Comparison of ENCODE assay signal across 10 mouse cellular contexts in genomic region chr15:101046039-101046526, GRCm38 (mm10). TPM values are rescaled to one million over a fixed set of nuclear protein-coding genes. Genes with fewer than 3 reads are reported as not detected.
DNase-seq lines count a peak whose midpoint lies in the region; ATAC-seq lines count a peak whose summit lies in the region.
"Had no signal": no experiment of that assay in that cellular context is flagged by ENCODE, and none has a peak within 500 bp of the region (broad histone marks: within the 10 kb centered on the region; RNA-seq: fewer than 3 reads in every experiment).

No protein-coding gene starts in this region.

- 2% methylated on average over 43 of the region's 43 CpGs for WGBS in kidney, embryonic 15.5 days
- WGBS in embryonic facial prominence, embryonic 15.5 days = 3% methylated on average over 38 of the region's 43 CpGs
- 2% methylated on average over 43 of the region's 43 CpGs for WGBS in intestine, embryonic 15.5 days
- 1% methylated on average over 43 of the region's 43 CpGs for WGBS in neural tube, embryonic 12.5 days

- peaks cover 22% of the 10 kb centered on the region for H3K4me1 ChIP-seq in kidney, embryonic 15.5 days
- peaks cover 17% of the 10 kb centered on the region for H3K4me1 ChIP-seq in embryonic facial prominence, embryonic 15.5 days
- peaks cover 21% of the 10 kb centered on the region for H3K4me1 ChIP-seq in intestine, embryonic 15.5 days (replicated peaks)
- H3K4me1 ChIP-seq in neural tube, embryonic 12.5 days = peaks cover 19% of the 10 kb centered on the region

- no peaks in the 10 kb centered on the region for H3K9me3 ChIP-seq in kidney, embryonic 15.5 days (replicated peaks)
- no peaks in the 10 kb centered on the region for H3K9me3 ChIP-seq in embryonic facial prominence, embryonic 15.5 days (replicated peaks)
- H3K9me3 ChIP-seq in intestine, embryonic 15.5 days = no peaks in the 10 kb centered on the region
- H3K9me3 ChIP-seq in neural tube, embryonic 12.5 days = no peaks in the 10 kb centered on the region

- no peak overlapping the region for H3K27ac ChIP-seq in kidney, embryonic 15.5 days
- H3K27ac ChIP-seq in embryonic facial prominence, embryonic 15.5 days (replicated peaks) = no peak overlapping the region
- no peak overlapping the region for H3K27ac ChIP-seq in intestine, embryonic 15.5 days
- no peak overlapping the region for H3K27ac ChIP-seq in neural tube, embryonic 12.5 days

- H3K4me2 ChIP-seq in kidney, embryonic 15.5 days = peak overlapping the region; percentile 98
- H3K4me2 ChIP-seq in embryonic facial prominence, embryonic 15.5 days (replicated peaks) = peak overlapping the region; percentile 100
- peak overlapping the region; percentile 100 for H3K4me2 ChIP-seq in intestine, embryonic 15.5 days (replicated peaks)
- peak overlapping the region; percentile 99 for H3K4me2 ChIP-seq in neural tube, embryonic 12.5 days (replicated peaks)

- peaks cover 86% of the 10 kb centered on the region for H3K27me3 ChIP-seq in kidney, embryonic 15.5 days
- peaks cover 69% of the 10 kb centered on the region for H3K27me3 ChIP-seq in embryonic facial prominence, embryonic 15.5 days
- peaks cover 64% of the 10 kb centered on the region for H3K27me3 ChIP-seq in intestine, embryonic 15.5 days (replicated peaks)
- peaks cover 60% of the 10 kb centered on the region for H3K27me3 ChIP-seq in neural tube, embryonic 12.5 days (replicated peaks)

- peaks cover 9% of the 10 kb centered on the region; the same call in 1 of the 2 replicates for H3K36me3 ChIP-seq in kidney, embryonic 15.5 days
- H3K36me3 ChIP-seq in embryonic facial prominence, embryonic 15.5 days = 0 out of 2 replicates have a peak, but pooled peaks cover 4% of the 10 kb centered on the region
- no peaks in the 10 kb centered on the region for H3K36me3 ChIP-seq in intestine, embryonic 15.5 days
- peaks cover 10% of the 10 kb centered on the region; the same call in 1 of the 2 replicates for H3K36me3 ChIP-seq in neural tube, embryonic 12.5 days
- H3K36me3 ChIP-seq: G1E had no signal

- peak; percentile 53 for ATAC-seq in kidney, embryonic 15.5 days (replicated peaks; ENCODE audit: low FRiP score)
- ATAC-seq in embryonic facial prominence, embryonic 15.5 days (ENCODE audit: insufficient number of reproducible peaks, low FRiP score, low TSS enrichment, low read depth) = peak; percentile 7; the same call in 1 of the 2 replicates
- ATAC-seq in intestine, embryonic 15.5 days = peak; percentile 44
- no peak for ATAC-seq in neural tube, embryonic 12.5 days (ENCODE audit: low FRiP score, low read depth)
- ATAC-seq in erythroid progenitor cell, adult 5-6 weeks (replicated peaks; ENCODE audit: low FRiP score, poor library complexity, severe bottlenecking) = no peak

- peak overlapping the region; percentile 46 for H3K9ac ChIP-seq in kidney, embryonic 15.5 days
- H3K9ac ChIP-seq in embryonic facial prominence, embryonic 15.5 days = peak overlapping the region; percentile 24
- H3K9ac ChIP-seq in intestine, embryonic 15.5 days = peak overlapping the region; percentile 52
- H3K9ac ChIP-seq in neural tube, embryonic 12.5 days = peak overlapping the region; percentile 65

- peak overlapping the region; percentile 53 for H3K4me3 ChIP-seq in kidney, embryonic 15.5 days (replicated peaks)
- H3K4me3 ChIP-seq in embryonic facial prominence, embryonic 15.5 days (replicated peaks) = peak overlapping the region; percentile 52
- H3K4me3 ChIP-seq in intestine, embryonic 15.5 days (replicated peaks) = peak overlapping the region; percentile 55
- peak overlapping the region; percentile 38 for H3K4me3 ChIP-seq in neural tube, embryonic 12.5 days

- no peak for DNase-seq in kidney, postnatal 25 days
- no peak for DNase-seq in spleen, postnatal 36 days (ENCODE audit: low spot score in 2 of 2)
- DNase-seq in natural killer cell, adult 2 months (ENCODE audit: low spot score in 2 of 2) = no peak
- DNase-seq: cerebellum, adult 9-10 months had no signal

RNA-seq across cellular contexts. Expression of gene Gm47841, which starts 1.1 kb away (rescaled TPM):
- polyA plus RNA-seq in kidney, embryonic 15.5 days (2015; fragmentation: Nextera tagmentation; extraction: Ambion mirVana) = not detected in 2 replicates
- polyA plus RNA-seq in embryonic facial prominence, embryonic 15.5 days (2015; fragmentation: Nextera tagmentation; extraction: Ambion mirVana) = not detected in 2 replicates
- polyA plus RNA-seq in intestine, embryonic 15.5 days (2015; fragmentation: Nextera tagmentation; extraction: Ambion mirVana) = not detected in 2 replicates
- polyA plus RNA-seq in neural tube, embryonic 12.5 days (2016; fragmentation: Nextera tagmentation; extraction: Ambion mirVana) = not detected in 2 replicates
- total RNA-seq in erythroid progenitor cell, adult 5-6 weeks (2015; ENCODE audit: low replicate concordance) = not detected in 2 replicates
- total RNA-seq in erythroid progenitor cell, adult 5-6 weeks (2017; ENCODE audit: low replicate concordance) = not detected in 2 replicates
- total RNA-seq: G1E had no signal
- polyA plus RNA-seq: G1E had no signal

RNA-seq across cellular contexts. Expression of gene Fignl2, which starts 32.3 kb away (rescaled TPM):
- polyA plus RNA-seq in kidney, embryonic 15.5 days (2015; fragmentation: Nextera tagmentation; extraction: Ambion mirVana) = 0.22 and 0.44 TPM in 2 replicates
- polyA plus RNA-seq in embryonic facial prominence, embryonic 15.5 days (2015; fragmentation: Nextera tagmentation; extraction: Ambion mirVana) = 0.19 and 0.21 TPM in 2 replicates
- polyA plus RNA-seq in intestine, embryonic 15.5 days (2015; fragmentation: Nextera tagmentation; extraction: Ambion mirVana) = 0.18 and 0.19 TPM in 2 replicates
- polyA plus RNA-seq in neural tube, embryonic 12.5 days (2016; fragmentation: Nextera tagmentation; extraction: Ambion mirVana) = 0.55 and 0.84 TPM in 2 replicates
- total RNA-seq in erythroid progenitor cell, adult 5-6 weeks (2015; ENCODE audit: low replicate concordance) = not detected in 2 replicates
- not detected in 2 replicates for total RNA-seq in erythroid progenitor cell, adult 5-6 weeks (2017; ENCODE audit: low replicate concordance)
- polyA plus RNA-seq: G1E had no signal

Comparison
In these comparisons a context has a peak if more than half of its experiments do, and no peak if none do; other contexts are left out.
1. ATAC-seq: peak in kidney, embryonic 15.5 days (single experiment), embryonic facial prominence, embryonic 15.5 days (single experiment) and intestine, embryonic 15.5 days (single experiment); none in neural tube, embryonic 12.5 days (single experiment) and erythroid progenitor cell, adult 5-6 weeks (single experiment).
2. Peak in every context shown above with its lines, with median percentiles within 50 percentile points of each other: H3K4me2 ChIP-seq, H3K4me3 ChIP-seq and H3K9ac ChIP-seq.